Mouse (Mus musculus): Measurements from ENCODE around the gene Hist4h4.
A peak's percentile ranks its signal among the peaks of the same experiment; 100 is the strongest.
"Not testable (repeated sequence)": the region's sequence is repeated elsewhere in the genome, so short reads cannot be mapped to it uniquely, and the experiment has no call there.

The Hist4h4 gene

DNA sequence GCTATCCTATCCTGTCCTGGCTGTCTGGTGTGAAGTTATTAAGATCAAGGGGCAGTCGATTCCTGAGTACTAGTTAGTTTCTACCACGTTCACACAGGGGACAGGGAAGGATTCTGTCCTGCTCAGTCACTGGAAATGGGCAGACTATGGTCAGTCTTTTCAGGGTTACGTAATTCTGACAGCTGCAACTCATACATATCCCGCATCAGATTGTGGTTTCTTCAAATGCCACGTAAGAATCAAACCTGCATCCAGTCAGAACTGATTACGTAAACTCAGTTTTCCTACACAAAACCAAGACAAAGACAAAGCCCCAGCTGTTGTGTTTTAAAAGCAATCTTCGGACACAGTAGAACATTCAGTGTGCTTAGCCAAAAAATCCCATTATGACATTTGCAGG, 11.2 kb upstream of the Hist4h4 start:
- DNase-seq (ENCODE audit: low read depth, low spot score) = no peak

DNA sequence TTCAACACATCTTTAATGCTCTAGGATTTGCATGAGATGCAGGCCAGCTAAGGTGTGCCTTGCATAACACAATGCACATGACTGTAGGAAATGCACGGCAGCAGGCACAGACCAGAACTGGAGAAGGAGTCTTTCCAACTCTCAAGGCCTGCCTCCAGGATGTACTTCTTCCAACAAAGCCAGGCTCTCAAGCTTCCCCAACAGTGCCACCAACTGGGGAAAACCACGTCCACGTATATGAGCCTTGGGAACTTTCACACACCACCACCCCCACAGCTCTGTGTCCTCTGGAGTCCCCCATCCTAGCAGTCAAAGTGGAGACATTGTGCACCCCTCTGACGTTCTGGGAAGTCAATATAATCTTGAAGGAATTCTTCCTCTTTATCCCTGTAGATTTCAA, 8.9 kb upstream of the Hist4h4 start:
- peak; percentile 68 for DNase-seq (ENCODE audit: low read depth, low spot score)

DNA sequence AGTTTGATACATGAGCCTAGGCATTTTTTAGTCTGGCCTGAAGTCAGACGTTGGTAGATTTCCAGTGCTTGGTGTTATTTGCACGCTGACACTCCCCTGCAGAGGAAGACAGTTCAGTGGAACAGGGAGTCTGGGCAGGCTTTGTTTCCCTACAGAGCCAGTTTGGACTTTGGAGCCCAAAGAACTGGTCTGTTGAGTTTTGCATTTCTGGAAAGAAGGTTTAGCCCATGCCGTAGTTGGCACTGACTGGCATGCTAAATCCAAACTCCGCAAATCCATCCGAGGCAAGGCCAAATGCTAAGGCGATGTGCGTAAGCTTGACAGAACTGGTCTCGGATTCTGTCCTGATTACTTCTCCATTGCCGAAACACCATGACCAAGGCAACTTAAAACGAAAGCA, 7.0 kb upstream of the Hist4h4 start:
- no peak for DNase-seq (ENCODE audit: low read depth, low spot score)

DNA sequence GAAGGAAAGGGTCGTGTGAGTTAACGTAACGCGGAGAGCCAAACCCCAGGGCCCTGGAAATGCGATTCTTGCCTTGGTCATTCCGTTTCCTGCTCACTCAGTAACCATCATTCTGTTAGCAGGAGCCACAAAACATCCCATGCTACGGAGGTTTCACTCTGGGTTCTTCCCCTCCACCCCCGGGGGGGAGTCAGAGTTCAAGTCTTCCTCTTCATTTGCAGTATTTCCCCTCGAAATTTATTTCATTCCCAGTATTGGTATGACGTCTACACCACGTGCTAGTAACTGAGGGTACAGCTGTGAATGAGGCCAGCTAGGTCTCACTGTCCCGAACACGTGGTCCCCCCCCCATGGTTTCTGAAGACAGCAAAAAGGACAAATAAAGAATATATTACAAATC, 5.5 kb upstream of the Hist4h4 start:
- DNase-seq (ENCODE audit: low read depth, low spot score) = no peak

DNA sequence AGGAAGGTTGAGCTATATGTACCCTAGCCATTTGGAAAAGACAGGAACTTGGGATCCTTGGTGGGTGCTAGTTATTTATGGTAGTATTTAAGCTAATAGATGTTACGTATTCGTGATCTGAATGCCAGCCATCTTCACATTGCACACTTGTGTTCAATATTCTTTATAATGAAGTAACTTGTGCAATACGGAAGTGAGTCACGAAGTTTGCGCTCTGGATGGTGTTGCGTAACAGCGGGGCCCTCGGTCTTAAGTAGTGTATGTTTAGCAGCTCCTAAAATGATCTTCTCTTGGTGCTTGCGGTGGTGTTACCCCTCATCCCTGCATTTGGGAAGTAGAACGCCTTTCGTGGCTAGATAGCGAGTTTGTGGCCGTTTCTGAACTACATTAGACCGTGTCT, 4.9 kb upstream of the Hist4h4 start:
- peak; percentile 94 for DNase-seq (ENCODE audit: low read depth, low spot score)

DNA sequence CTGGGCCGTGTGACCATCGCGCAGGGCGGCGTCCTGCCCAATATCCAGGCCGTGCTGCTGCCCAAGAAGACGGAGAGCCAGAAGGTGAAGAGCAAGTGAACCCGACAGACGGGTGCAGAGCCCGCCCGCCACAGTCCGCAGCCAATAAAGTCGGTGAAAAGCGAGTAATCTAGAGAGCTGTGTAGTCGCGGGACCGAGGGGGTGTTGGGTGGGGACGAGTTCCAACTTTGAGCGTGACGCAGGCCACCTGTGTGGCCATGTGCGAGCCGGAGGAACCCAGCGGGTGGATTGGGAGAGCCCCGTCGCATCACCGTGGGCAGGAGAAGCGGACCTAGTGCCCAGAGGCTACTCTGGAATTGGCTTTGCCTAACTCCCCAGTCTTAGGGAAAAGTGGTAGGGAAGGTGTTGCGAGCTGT, 4.4 kb upstream of the Hist4h4 start:
- no peak for DNase-seq (ENCODE audit: low read depth, low spot score)

DNA sequence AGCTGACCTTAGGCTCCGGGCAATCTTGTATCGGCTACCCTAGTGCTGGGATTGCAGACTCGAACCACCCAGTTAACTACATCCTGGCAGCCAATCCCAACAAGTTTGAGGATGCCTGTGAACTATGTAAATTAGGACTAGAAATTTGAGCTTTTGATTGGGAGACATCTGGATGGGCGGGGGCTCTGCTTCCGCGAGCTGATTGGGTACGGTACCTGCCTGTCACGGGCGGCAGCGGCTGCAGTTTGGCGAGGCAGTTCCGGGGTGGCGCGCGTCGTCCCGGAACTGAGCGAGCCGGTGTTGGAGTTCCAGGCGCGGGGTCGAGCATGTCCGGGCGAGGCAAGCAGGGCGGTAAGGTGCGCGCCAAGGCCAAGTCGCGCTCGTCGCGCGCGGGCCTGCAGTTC, 3.8 kb upstream of the Hist4h4 start, which contains the start of gene H2afj:
H2afj (plus strand) TSS at position 231 of the 404 bp plus-strand sequence.
- peak; percentile 98 for DNase-seq (ENCODE audit: low read depth, low spot score)

DNA sequence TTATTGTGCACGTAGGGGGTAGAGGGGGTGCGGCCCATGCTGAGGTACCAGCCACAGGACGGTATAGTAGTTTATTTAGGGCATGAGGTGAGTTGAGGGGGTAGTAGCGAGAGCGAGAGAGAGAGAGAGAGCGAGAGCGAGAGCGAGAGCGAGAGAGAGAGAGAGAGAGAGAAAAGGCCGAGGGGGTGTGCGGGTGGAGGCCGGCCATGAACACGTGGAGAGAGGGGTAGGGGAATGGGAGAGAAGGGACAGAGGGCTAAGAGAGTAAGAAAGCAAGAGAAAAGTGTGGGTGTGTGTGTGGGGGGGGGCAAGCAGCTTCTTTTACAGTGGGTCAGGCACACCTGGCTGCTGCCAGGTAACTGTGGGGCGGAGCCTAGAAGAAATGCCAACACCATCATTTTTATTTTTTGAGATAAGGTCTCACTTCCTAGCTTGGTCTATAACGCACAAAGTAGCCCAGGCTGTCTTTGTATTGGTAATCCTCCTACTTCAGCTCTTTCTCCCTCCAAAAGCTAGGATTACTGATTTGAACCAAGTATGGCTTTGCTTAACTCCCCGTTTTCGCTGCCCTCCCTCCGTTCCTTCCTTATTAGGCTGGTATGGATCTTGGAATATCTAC, 3.3 kb upstream of the Hist4h4 start:
- no peak for DNase-seq (ENCODE audit: low read depth, low spot score)

DNA sequence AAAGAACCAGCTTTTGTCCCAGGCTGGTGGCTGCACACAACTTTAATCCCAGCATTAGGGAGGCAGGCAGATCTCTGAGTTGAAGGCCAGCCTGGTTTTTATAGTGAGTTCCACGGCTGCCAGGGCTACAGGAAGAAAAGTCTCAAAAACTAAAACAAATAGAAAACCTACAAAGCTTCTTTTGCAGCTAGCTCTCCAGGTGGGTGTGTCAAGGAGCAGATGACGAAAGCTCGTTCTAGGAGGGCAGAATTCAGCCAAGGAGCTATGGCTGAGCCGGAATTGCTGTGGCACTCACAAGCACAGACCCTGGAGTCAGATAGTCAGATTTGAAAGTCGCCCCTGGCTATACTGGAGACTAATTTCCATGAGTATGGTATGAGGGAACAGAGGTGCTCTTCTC, 2.6 kb upstream of the Hist4h4 start:
- DNase-seq (ENCODE audit: low read depth, low spot score) = no peak

DNA sequence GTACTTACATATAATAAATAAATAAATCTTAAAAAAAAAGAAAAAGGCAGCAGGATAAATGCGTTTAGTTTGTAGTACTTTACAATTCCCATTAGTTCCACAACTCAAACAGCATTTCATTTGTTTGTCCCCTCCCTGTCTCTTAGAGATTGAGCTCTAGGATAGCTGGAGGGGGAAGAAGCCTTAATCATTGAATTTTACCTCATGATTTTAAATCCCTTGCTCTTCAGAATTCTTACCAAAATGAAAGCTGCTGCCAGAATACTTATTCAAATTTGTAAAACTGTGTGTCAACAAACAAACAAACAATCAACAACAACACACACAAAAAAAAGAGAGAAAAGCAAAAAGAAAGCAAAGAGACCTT, 1.2 kb upstream of the Hist4h4 start:
- no peak for DNase-seq (ENCODE audit: low read depth, low spot score)

DNA sequence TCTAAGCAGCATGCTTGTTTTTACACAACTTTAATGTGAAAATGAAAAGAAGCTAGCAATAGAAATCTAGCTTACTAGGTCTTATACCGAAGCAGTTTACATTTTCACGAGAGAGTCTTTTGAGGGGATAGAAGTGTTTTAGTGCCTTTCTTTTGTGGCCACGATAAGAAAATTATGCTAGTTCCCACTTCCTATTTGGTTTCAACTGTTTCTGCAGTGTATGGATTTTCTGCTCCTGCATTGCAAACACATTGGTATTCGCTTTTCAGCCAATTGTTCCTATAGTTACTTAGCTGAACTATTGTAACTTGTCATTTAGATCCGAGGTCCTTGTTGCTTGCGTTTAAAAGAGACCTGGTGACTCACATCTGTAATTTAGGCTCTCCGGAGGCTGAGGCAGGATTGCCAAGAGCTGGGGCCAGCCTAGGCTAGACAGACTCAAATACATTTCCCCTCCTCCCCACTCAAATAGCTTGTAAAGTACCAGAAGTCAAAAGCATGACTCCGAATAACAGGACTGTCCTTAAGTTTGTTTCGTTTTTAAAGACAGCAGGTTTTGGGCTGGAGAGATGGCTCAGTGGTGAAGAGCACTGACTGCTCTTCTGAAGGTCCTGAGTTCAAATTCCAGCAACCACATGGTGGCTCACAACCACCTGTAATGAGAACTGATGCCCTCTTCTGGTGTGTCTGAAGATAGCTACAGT, 642 bp upstream of the Hist4h4 start:
- peak; percentile 85 for DNase-seq (ENCODE audit: low read depth, low spot score)

DNA sequence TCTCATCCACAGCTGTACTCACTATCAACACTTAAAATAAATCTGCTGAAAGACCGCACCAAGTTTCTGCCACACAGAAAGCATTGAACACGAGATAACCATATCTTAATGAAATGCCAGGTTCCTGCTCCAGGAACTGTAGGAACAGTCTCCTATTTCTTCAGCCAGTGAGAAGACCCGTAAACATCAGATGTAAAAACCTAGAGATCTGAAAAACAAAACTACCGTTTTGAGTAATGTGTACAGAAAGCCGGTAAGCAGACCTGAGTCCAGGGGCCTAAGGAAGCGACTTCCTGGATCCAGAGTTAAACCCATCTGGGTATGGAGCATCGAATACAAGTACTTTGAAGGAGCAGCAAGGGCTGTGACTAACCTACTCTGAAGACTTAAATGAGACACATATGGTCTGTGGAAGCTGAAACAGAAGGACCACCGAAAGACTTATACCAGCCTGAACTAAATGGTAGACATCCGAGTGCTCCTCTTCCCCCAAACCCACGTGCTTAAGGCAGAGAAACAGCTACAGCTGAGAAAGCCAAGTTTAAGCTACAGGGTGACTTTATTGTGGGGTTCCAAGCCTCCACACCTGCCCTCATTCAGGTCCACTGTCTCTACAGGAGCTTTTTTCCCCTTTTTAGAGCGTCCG, 999 bp downstream of the Hist4h4 start:
- DNase-seq (ENCODE audit: low read depth, low spot score) = peak; percentile 62

DNA sequence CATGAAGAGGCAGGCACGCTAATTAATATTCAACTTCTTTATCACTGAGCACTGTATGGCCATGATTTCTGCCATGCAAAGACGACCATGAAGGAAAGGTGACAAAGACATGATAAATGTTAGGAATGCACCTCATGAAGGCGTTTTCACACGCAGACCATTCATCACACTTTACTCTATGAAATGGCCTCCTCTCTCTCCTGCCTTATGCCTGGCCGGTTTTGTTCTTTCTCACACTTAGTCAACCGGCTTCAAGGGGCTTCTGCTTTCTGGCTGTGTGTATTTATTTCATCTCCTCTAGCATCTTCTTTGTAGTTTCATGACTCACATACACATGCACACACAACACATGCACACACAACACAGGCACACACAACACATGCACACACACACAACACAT, 2.9 kb downstream of the Hist4h4 start:
- DNase-seq (ENCODE audit: low read depth, low spot score) = no peak

DNA sequence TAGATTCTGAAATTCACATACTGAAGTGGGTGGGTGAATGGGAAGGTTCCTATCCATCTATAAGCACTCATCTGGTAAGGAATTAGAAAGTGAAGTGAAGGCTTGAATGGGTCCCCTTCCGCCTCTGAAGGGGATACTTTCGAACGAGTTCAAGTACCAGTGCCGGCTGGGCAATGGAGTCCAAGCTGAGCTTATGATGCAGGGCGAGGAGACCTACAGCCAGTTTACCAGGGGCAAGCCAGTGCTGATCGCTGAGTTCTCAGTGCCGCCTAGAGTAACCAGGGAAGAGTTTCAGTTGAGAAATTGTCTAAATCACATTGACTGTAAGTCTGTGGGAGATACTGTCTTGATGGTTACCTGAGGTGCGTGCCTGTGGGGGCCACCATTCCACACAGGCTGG, 3.5 kb downstream of the Hist4h4 start:
- DNase-seq (ENCODE audit: low read depth, low spot score) = no peak

DNA sequence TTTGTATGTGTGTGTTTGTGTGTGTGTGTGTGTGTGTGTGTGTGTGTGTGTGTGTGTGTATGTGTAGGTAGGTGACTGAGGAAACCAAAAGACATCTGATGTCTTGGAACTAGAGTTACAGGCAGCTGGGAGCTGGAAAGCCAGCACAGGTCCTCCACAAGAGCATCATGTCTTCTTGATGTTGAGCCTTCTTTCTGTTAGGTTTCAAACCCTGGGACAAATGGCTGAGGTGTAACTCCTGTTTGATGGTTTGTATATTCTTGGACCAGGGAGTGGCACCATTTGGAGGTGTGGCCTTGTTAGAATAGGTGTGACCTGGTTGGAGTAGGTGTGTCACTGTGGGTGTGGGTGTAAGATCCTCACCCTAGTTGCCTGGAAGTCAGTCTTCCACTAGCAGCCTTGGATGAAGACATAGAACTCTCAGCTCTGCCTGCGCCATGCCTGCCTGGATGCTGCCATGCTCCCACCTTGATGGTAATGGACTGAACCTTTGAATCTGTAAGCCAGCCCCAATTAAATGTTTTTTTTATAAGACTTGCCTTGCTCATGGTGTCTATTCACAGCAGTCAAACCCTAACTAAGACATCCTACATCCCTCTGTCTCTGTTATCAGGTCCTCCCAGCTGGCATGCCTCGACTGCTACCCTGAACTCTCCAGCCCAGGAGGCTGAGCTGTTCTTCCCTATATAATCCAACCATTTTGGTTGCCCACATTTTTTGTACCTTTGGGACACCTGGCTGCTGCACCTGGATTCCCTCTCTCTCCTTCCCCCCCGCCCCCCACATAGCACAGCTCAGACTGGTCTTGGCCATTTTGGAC, 6.1 kb downstream of the Hist4h4 start:
- not testable (repeated sequence) for DNase-seq (ENCODE audit: low read depth, low spot score)

DNA sequence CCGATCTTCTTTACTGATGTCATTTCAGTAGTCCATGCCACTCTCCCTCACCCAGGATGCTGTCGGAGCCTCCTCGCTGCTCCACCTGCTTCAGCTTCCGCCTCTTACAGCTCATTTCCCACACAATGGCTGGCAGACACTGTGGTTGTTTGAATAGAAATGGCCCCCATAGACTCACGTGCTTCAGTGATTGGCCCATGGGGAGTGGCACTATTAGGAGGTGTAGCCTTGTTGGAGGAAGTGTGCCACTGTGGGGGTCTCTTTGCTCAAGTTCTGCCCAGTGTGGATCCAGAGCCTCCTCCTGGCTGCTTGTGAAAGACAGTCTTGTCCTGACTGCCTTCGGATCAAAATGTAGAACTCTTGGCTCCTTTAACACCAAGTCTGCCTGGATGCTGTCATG, 8.4 kb downstream of the Hist4h4 start:
- no peak for DNase-seq (ENCODE audit: low read depth, low spot score)

DNA sequence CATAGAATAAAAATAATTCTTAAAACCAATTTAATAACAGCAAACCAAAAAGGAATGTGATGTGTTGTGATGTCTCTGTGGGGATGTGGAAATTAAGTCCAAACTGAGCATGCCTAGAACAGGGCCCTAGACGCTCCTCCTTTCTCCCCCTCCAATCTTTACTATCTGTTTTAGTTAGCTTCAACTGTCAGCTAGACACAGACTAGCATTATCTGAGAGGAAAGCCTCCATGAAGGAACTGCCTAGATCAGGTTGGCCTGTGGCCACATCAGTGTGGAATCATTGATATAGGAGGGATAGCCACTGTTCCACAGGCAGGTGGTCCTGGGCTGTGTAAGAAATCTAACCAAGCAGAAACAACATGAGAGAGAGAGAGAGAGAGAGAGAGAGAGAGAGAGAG, 9.1 kb downstream of the Hist4h4 start:
- DNase-seq (ENCODE audit: low read depth, low spot score) = no peak

DNA sequence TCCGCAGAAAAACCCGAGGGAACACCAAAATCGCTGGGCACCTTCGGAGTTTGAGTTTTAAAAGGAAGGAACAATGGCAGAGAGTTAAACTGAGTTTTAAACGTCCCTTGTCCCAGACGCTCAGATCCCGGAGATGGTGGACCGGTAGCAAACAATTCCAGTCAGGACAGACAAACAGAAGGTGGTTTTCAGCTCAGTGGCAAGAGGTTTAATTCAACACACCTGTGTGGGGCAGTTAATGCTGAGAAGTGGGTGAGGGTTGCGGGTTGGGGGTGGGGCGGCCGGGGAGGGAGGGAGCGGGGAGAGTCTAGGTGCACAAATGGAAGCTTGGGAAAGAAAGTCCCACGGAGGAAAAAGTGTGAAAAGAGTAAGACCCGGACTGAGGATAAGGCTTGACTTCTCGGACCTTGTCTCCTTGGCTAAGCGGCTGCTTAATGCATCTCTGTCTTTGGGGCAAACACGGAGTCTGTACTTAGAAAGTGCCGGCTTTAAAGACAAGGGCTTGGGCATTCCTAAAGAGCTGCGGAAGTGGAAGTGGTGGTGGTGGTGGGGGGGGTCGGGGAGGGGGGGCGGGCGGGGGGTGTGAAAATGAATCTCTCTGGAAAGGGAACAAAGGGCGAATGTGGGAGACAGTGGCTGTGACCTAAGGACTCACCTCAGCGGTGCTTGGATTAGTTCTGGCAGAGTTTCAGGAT, 10.2 kb downstream of the Hist4h4 start:
- no peak for DNase-seq (ENCODE audit: low read depth, low spot score)

DNA sequence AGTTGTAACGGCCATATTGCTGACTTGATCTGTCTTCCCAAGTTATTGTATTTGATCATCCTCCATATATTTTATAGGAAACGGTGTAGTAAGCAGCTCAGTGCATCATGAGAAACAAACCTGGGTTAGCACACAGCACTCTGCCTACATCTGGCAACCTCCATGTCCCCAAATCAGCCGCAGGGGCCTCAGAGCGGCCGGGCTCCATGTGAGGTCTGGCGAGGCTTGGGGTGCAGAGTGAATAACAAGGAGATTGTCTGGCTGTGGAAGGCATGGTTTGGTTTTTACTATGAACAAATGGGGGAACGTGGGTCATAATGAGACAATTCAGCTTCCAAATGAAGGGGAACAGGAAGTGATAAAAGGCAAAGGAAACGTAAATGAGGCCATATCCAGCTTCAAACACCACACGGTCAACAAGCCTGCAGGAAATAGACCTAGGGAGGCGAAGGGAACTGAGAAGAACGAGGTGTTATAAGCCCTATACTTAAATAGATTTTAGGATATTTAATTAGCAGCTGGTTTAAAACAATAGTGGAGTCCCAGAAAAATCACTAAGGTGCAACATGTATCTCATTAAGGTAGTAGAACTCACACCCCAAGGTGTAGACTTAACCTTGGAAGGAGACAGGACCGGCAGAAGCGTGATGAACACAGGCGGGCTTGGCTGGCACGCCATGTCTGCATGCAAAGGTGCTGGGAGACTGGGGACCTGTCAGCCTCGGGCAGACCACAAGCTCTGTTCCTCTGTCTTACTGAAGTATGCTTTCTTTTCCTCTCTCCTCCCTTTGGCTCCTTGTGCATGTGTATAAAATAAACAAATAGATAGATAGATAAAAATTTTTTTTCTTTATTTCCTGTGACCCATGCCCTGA, 11.1 kb downstream of the Hist4h4 start:
- DNase-seq (ENCODE audit: low read depth, low spot score) = no peak

DNA sequence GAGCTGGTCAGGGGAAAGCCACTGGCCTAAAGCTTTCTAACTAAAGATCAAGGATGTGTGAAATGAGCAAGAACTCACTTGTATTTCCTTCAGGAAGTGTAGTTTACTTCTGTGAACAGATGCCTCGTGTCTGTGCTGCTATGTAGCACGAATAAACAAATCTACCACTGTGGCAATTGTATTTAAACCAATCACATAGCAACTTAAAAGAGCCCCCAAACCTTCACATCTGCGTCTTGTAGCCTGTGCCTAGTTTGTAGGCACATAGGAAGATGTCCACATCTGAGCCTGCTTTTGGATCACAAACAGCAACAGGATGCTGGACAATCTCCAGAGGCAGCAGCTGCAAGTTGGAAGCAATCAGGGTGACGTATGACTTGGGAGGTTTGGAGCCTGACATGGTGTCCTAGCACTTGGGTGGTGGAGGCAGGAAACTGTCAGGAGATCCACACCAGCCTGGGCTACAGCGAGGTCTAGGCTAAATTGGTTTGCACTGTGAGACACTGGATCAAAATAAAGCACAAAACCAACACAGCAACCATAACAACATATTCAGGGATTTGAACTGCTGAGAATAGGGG, 14.7 kb downstream of the Hist4h4 start:
- no peak for DNase-seq (ENCODE audit: low read depth, low spot score)
